Mouse (Mus musculus): ENCODE data around the gene Glis3. TPM values are rescaled to one million over a fixed set of nuclear protein-coding genes. Genes with fewer than 3 reads are reported as not detected.

The Glis3 gene
- polyA plus RNA-seq, 2 experiments = 0.08 to 0.14 TPM

GRCm38 (mm10) chr19:28648881-28649280 is 31.0 kb downstream of the Glis3 start:
- H3K4me2 ChIP-seq (ENCODE audit: low read depth) = no peak overlapping the region
- H3K27me3 ChIP-seq (ENCODE audit: control insufficient read depth, insufficient read depth, low read length) = no peaks in the 10 kb centered on the region
- no peak overlapping the region for H3K27ac ChIP-seq
- H3K9ac ChIP-seq (replicated peaks) = no peak overlapping the region
- ATAC-seq (ENCODE audit: insufficient read depth) (no peak), DNase-seq (ENCODE audit: low read depth in 3 of 3, low spot score in 3 of 3) (no peak)
- WGBS (ENCODE audit: insufficient replicate concordance) = 44% methylated on average over 4 of the region's 4 CpGs
- no peak for TF ChIP-seq EP300 (IDR thresholded peaks at IDR 0.05; ENCODE audit: low read depth)
- TF ChIP-seq CTCF (IDR thresholded peaks at IDR 0.05; ENCODE audit: low read depth) = no peak
- no peaks in the 10 kb centered on the region for H3K36me3 ChIP-seq (replicated peaks; ENCODE audit: control insufficient read depth, insufficient read depth, low read depth)
- no peaks in the 10 kb centered on the region for H3K9me3 ChIP-seq (ENCODE audit: control insufficient read depth, low read length)
- H3K4me1 ChIP-seq (replicated peaks; ENCODE audit: control insufficient read depth in 2 of 2, insufficient read depth in 2 of 2, low read length in 1 of 2) = no peaks in the 10 kb centered on the region
- no peak overlapping the region for H3K4me3 ChIP-seq (ENCODE audit: insufficient read depth in 1 of 2, low read depth in 2 of 2, low read length in 2 of 2)

DNA sequence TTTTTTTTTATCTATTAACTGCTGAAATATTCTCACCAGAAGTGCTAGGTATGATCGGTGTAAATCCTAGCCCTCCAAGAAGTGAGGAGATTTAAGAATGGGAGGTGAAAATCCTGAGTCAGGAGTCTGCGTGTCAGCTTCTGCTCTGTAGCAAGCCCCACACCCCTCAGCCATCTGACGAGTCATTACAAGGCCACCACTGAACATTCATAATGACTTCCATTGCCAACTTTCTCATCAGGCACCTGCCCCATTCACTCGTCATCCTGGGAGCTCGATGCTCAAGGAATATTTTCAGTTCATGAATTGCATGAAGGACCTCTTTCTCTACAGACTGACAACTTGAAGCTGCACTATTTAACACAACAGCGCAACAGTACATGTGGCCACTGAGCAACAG is 32.5 kb downstream of the Glis3 start:
- TF ChIP-seq CTCF (IDR thresholded peaks at IDR 0.05; ENCODE audit: low read depth) (no peak), EP300 (IDR thresholded peaks at IDR 0.05; ENCODE audit: low read depth) (no peak)
- Histone ChIP-seq H3K36me3 (replicated peaks; ENCODE audit: control insufficient read depth, insufficient read depth, low read depth) (no peaks in the 10 kb centered on the region), H3K27me3 (ENCODE audit: control insufficient read depth, insufficient read depth, low read length) (no peaks in the 10 kb centered on the region), H3K4me3 (ENCODE audit: insufficient read depth in 1 of 2, low read depth in 2 of 2, low read length in 2 of 2) (no peak overlapping the region), H3K27ac (no peak overlapping the region), H3K4me2 (ENCODE audit: low read depth) (no peak overlapping the region), H3K9me3 (ENCODE audit: control insufficient read depth, low read length) (no peaks in the 10 kb centered on the region), H3K4me1 (replicated peaks; ENCODE audit: control insufficient read depth in 2 of 2, insufficient read depth in 2 of 2, low read length in 1 of 2) (no peaks in the 10 kb centered on the region), H3K9ac (replicated peaks) (no peak overlapping the region)
- DNase-seq (ENCODE audit: low read depth in 3 of 3, low spot score in 3 of 3) = no peak
- WGBS (ENCODE audit: insufficient replicate concordance) = 65% methylated on average over 6 of the region's 6 CpGs
- no peak for ATAC-seq (ENCODE audit: insufficient read depth)

DNA sequence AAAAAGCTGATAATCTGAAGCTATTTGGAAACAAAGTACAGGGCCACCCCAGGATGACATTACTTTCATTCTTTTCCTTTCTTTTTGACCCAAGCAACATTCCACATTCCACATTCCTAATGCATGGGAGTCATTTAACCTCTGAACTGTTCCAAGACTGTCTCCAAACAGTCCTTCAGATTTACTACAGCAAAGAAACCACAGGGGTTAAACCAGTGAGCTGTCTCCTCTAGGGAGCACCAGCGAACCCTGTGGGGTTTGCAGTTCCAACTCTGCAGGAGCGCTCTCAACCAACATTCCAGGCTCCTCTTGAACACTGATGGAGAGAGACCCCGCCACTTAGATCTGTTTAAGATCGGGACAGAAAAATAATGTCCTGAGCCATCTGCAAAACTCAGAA is 33.6 kb downstream of the Glis3 start:
- TF ChIP-seq CTCF (IDR thresholded peaks at IDR 0.05; ENCODE audit: low read depth) (no peak), EP300 (IDR thresholded peaks at IDR 0.05; ENCODE audit: low read depth) (no peak)
- DNase-seq (ENCODE audit: low read depth in 3 of 3, low spot score in 3 of 3) (no peak), ATAC-seq (ENCODE audit: insufficient read depth) (no peak)
- no peak overlapping the region for H3K9ac ChIP-seq (replicated peaks)
- H3K36me3 ChIP-seq (replicated peaks; ENCODE audit: control insufficient read depth, insufficient read depth, low read depth) = no peaks in the 10 kb centered on the region
- H3K4me3 ChIP-seq (ENCODE audit: insufficient read depth in 1 of 2, low read depth in 2 of 2, low read length in 2 of 2) = no peak overlapping the region
- H3K9me3 ChIP-seq (ENCODE audit: control insufficient read depth, low read length) = no peaks in the 10 kb centered on the region
- no peaks in the 10 kb centered on the region for H3K4me1 ChIP-seq (replicated peaks; ENCODE audit: control insufficient read depth in 2 of 2, insufficient read depth in 2 of 2, low read length in 1 of 2)
- WGBS (ENCODE audit: insufficient replicate concordance) = 46% methylated on average over 4 of the region's 4 CpGs
- no peak overlapping the region for H3K4me2 ChIP-seq (ENCODE audit: low read depth)
- H3K27me3 ChIP-seq (ENCODE audit: control insufficient read depth, insufficient read depth, low read length) = no peaks in the 10 kb centered on the region
- no peak overlapping the region for H3K27ac ChIP-seq

- Histone ChIP-seq H3K9ac (replicated peaks) (no peak overlapping the region), H3K27me3 (ENCODE audit: control insufficient read depth, insufficient read depth, low read length) (no peaks in the 10 kb centered on the region), H3K4me2 (ENCODE audit: low read depth) (no peak overlapping the region), H3K27ac (no peak overlapping the region), H3K4me3 (ENCODE audit: insufficient read depth in 1 of 2, low read depth in 2 of 2, low read length in 2 of 2) (no peak overlapping the region), H3K36me3 (replicated peaks; ENCODE audit: control insufficient read depth, insufficient read depth, low read depth) (no peaks in the 10 kb centered on the region), H3K4me1 (replicated peaks; ENCODE audit: control insufficient read depth in 2 of 2, insufficient read depth in 2 of 2, low read length in 1 of 2) (no peaks in the 10 kb centered on the region), H3K9me3 (ENCODE audit: control insufficient read depth, low read length) (no peaks in the 10 kb centered on the region)
- TF ChIP-seq EP300 (IDR thresholded peaks at IDR 0.05; ENCODE audit: low read depth) (no peak), CTCF (IDR thresholded peaks at IDR 0.05; ENCODE audit: low read depth) (no peak)
- ATAC-seq (ENCODE audit: insufficient read depth) (no peak), DNase-seq (ENCODE audit: low read depth in 3 of 3, low spot score in 3 of 3) (no peak)
- 55% methylated on average over 7 of the region's 7 CpGs for WGBS (ENCODE audit: insufficient replicate concordance)
Measured at GRCm38 (mm10) chr19:28640861-28641381, 39.0 kb downstream of the Glis3 start.

- TF ChIP-seq CTCF (IDR thresholded peaks at IDR 0.05; ENCODE audit: low read depth) = no peak
- no peak for TF ChIP-seq EP300 (IDR thresholded peaks at IDR 0.05; ENCODE audit: low read depth)
- H3K9ac ChIP-seq (replicated peaks) = no peak overlapping the region
- DNase-seq (ENCODE audit: low read depth in 3 of 3, low spot score in 3 of 3) = no peak
- no peak overlapping the region for H3K4me3 ChIP-seq (ENCODE audit: insufficient read depth in 1 of 2, low read depth in 2 of 2, low read length in 2 of 2)
- WGBS (ENCODE audit: insufficient replicate concordance) = 49% methylated on average over 7 of the region's 8 CpGs
- H3K27ac ChIP-seq = no peak overlapping the region
- no peaks in the 10 kb centered on the region for H3K27me3 ChIP-seq (ENCODE audit: control insufficient read depth, insufficient read depth, low read length)
- H3K36me3 ChIP-seq (replicated peaks; ENCODE audit: control insufficient read depth, insufficient read depth, low read depth) = no peaks in the 10 kb centered on the region
- H3K9me3 ChIP-seq (ENCODE audit: control insufficient read depth, low read length) = no peaks in the 10 kb centered on the region
- no peaks in the 10 kb centered on the region for H3K4me1 ChIP-seq (replicated peaks; ENCODE audit: control insufficient read depth in 2 of 2, insufficient read depth in 2 of 2, low read length in 1 of 2)
- ATAC-seq (ENCODE audit: insufficient read depth) = no peak
- no peak overlapping the region for H3K4me2 ChIP-seq (ENCODE audit: low read depth)
Measured at GRCm38 (mm10) chr19:28635991-28636553, 43.8 kb downstream of the Glis3 start.

Measured in liver, embryonic 14.5 days (tissue).